Mouse (Mus musculus): ENCODE data around the gene Tmem185a. TPM values are rescaled to one million over a fixed set of nuclear protein-coding genes. Genes with fewer than 3 reads are reported as not detected.
"Not testable (repeated sequence)": the region's sequence is repeated elsewhere in the genome, so short reads cannot be mapped to it uniquely, and the experiment has no call there.

Tmem185a gene
- polyA plus RNA-seq, 1 experiment from 2014 or later, result 40.1 TPM

GRCm38 (mm10) chrX:70463621-70464020, 13.4 kb downstream of the Tmem185a start:
- Histone ChIP-seq H3K9me3 (ENCODE audit: control insufficient read depth, low read length) (no peaks in the 10 kb centered on the region), H3K9ac (ENCODE audit: low read length) (no peak overlapping the region), H3K27ac (replicated peaks; ENCODE audit: low read depth, low read length) (no peak overlapping the region), H3K36me3 (ENCODE audit: control insufficient read depth, insufficient read depth, low read length) (no peaks in the 10 kb centered on the region), H3K27me3 (ENCODE audit: control insufficient read depth, insufficient read depth, low read length) (no peaks in the 10 kb centered on the region), H3K4me3 (ENCODE audit: low read depth, low read length) (no peak overlapping the region), H3K4me1 (ENCODE audit: control insufficient read depth, insufficient read depth, low read length) (no peaks in the 10 kb centered on the region), H3K4me2 (ENCODE audit: low read depth, severe bottlenecking) (no peak overlapping the region)
- ATAC-seq (ENCODE audit: insufficient number of reproducible peaks, low FRiP score, low TSS enrichment, low read depth), result no peak
- 88% methylated on average over 5 of the region's 5 CpGs for WGBS
- no peak for DNase-seq (ENCODE audit: low spot score)

- DNase-seq (ENCODE audit: low spot score); H3K4me3 ChIP-seq (ENCODE audit: low read depth, low read length); H3K27me3 ChIP-seq (ENCODE audit: control insufficient read depth, insufficient read depth, low read length); H3K27ac ChIP-seq (replicated peaks; ENCODE audit: low read depth, low read length); H3K9me3 ChIP-seq (ENCODE audit: control insufficient read depth, low read length); ATAC-seq (ENCODE audit: insufficient number of reproducible peaks, low FRiP score, low TSS enrichment, low read depth); H3K4me1 ChIP-seq (ENCODE audit: control insufficient read depth, insufficient read depth, low read length); H3K4me2 ChIP-seq (ENCODE audit: low read depth, severe bottlenecking); H3K9ac ChIP-seq (ENCODE audit: low read length); H3K36me3 ChIP-seq (ENCODE audit: control insufficient read depth, insufficient read depth, low read length): not testable (repeated sequence)
- WGBS, result no CpG with 5 or more reads among the region's 1 CpGs
Observed at GRCm38 (mm10) chrX:70452359-70452758, 24.6 kb downstream of the Tmem185a start.

GRCm38 (mm10) chrX:70425473-70425872, 51.5 kb downstream of the Tmem185a start:
- not testable (repeated sequence) for ATAC-seq (ENCODE audit: insufficient number of reproducible peaks, low FRiP score, low TSS enrichment, low read depth); H3K4me2 ChIP-seq (ENCODE audit: low read depth, severe bottlenecking); H3K4me1 ChIP-seq (ENCODE audit: control insufficient read depth, insufficient read depth, low read length); H3K9ac ChIP-seq (ENCODE audit: low read length); H3K36me3 ChIP-seq (ENCODE audit: control insufficient read depth, insufficient read depth, low read length); H3K9me3 ChIP-seq (ENCODE audit: control insufficient read depth, low read length); H3K27me3 ChIP-seq (ENCODE audit: control insufficient read depth, insufficient read depth, low read length); H3K4me3 ChIP-seq (ENCODE audit: low read depth, low read length); H3K27ac ChIP-seq (replicated peaks; ENCODE audit: low read depth, low read length); DNase-seq (ENCODE audit: low spot score)
- WGBS, result 75% methylated on average over 3 of the region's 3 CpGs

Other genes with a start within 250 kb of the Tmem185a start
- 2.6 and 2.9 TPM in 2 replicates for gene Ids, start 112.1 kb downstream of the Tmem185a start, polyA plus RNA-seq (2014; fragmentation: Nextera tagmentation; extraction: Ambion mirVana)
- 25.9 and 26.9 TPM in 2 replicates for gene 1110012L19Rik, start 91.3 kb downstream of the Tmem185a start, polyA plus RNA-seq (2014; fragmentation: Nextera tagmentation; extraction: Ambion mirVana)